Mouse (Mus musculus): ENCODE results near the gene Rhag.

The Rhag gene

DNA sequence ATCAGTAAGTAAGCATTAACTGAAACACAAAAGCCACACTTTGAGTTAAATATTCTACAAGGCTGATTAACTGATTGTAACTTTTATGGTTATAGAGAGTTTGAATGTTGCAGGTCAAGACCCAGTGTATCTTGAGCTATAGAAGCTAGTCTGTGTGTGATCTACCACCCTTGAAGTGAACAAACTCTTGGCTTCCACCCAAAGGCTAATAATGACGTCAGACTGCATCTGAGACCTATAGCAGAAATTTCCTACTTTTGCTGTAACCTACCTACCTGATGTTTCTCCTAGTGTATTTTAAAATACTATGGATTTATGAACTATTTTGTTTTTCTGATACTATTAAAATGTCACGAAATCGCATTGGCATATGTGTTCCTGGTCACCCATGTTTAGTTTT, 63.8 kb downstream of the Rhag start:
- no peak for DNase-seq (ENCODE audit: low read depth, low spot score)

- DNase-seq (ENCODE audit: low read depth, low spot score), result no peak
Measured at GRCm38 (mm10) chr17:40875568-40875967, 64.6 kb downstream of the Rhag start.

DNA sequence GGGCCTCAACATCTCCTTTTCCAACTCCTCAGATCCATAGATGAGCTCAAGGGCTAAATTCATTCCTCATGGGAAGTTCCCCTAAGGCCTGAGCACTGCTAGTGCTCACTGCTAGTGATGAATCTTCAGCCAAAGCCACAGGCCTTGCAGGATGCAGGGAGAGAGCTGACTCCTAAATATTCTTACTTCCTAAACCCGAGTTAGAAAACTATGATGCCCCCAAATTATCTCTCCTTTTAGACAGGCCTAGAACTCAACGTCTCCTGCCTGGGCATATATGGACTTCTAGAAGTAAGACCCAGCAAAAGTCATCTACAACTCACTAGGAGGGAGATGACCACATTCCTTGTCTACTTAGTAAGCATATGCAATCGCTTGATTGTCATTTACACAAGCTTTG, 66.8 kb downstream of the Rhag start:
- no peak for DNase-seq (ENCODE audit: low read depth, low spot score)

GRCm38 (mm10) chr17:40879528-40879923, 68.6 kb downstream of the Rhag start:
- no peak for DNase-seq (ENCODE audit: low read depth, low spot score)

GRCm38 (mm10) chr17:40879924-40880691, 69.2 kb downstream of the Rhag start, which contains the start of gene 9130008F23Rik:
TSS of gene 9130008F23Rik (minus strand) at chr17:40880559.
- peak; percentile 33 for DNase-seq (ENCODE audit: low read depth, low spot score)

DNA sequence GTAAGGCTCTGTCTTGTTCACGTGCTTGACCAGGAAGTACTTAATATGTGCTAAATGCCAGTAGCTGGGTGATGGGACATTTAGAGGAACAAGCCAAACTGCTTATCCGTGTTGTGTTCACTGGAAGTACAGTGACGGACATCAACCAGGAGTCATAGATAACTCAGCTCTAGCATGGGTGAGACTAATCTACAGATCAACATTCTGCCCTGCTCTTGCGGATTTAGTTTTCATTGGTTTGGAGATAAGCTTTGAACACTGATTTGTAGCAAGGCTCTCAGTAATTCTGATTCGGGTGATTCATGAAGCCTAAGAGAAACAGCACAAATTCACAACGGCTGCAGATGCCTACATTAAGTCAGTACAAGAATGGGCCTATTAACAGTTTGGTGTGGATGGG, 71.2 kb downstream of the Rhag start:
- DNase-seq (ENCODE audit: low read depth, low spot score), result no peak

DNA sequence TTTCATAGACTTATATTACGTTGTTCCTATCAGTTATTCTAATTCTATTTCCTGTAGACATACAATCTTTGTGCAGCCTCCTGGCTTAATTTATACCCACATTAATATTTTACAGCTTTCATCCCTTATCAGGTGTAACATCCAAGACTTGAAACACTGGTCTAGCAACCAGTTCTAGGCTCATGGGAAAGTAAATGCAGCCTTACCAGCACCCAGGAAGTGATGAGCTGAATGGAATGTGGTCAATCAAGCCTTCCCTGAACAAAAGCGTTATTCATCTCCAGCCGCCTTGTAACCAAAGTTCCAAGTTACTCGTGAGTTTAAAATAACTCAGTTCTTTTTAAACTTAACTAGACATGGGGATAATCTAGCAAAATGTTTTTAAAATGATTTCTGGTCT, 74.2 kb downstream of the Rhag start:
- DNase-seq (ENCODE audit: low read depth, low spot score), result no peak

DNA sequence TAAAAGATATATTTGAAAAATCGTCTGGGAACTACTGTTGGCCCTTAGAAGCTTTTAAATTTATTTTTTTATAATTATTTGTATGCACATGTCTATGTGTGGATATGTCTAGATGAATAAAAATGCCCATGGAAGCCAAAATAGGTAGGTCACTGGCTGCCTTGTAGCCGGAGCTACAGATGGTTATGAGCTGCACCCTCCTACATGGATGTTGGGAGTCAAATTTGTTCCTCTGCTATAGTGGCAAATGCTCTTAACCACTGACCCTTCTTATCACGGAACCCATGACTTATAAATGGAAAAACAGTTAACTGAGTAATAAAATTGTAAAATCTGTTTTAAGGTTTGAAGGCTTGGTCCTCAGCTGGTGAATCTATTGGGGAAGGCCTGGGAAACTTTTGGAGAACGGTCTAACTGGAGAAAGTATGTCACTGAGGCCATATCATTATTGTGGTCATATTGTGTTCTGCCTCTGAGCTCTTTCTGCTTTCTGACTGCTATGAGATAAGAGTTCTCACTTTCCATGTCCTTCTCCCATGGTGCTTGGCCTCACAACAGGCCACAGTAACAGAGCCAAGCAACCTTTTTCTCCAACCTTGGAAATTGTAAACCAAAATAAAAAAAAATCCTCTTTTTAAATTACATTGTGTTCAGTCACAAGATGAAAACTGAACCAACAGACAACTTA, 77.1 kb downstream of the Rhag start:
- no peak for DNase-seq (ENCODE audit: low read depth, low spot score)
